Mouse (Mus musculus): Measurements from ENCODE around the gene Pcyt2.

GRCm38 (mm10) chr11:120624680-120625111 lies 7.0 kb upstream of the Pcyt2 start:
- peak; percentile 82 for TF ChIP-seq POLR2A (IDR thresholded peaks at IDR 0.05; ENCODE audit: extremely low read depth, insufficient read depth, low read length)
- TF ChIP-seq CTCF (IDR thresholded peaks at IDR 0.05; ENCODE audit: low read depth, low read length): no peak
